Mouse (Mus musculus): ENCODE results near the gene Ptpn11.
A peak's percentile ranks its signal among the peaks of the same experiment; 100 is the strongest.

Gene Ptpn11

GRCm38 (mm10) chr5:121124208-121125185 is 66.7 kb downstream of the Ptpn11 start:
- no peak for DNase-seq

- no peak for DNase-seq
Observed at GRCm38 (mm10) chr5:121123399-121123798, 67.8 kb downstream of the Ptpn11 start.

GRCm38 (mm10) chr5:121122577-121122976 is 68.6 kb downstream of the Ptpn11 start:
- DNase-seq, result no peak

- no peak for DNase-seq
Observed at GRCm38 (mm10) chr5:121122036-121122435, 69.2 kb downstream of the Ptpn11 start.

- DNase-seq, result no peak
Observed at GRCm38 (mm10) chr5:121119331-121120034, 71.7 kb downstream of the Ptpn11 start.

GRCm38 (mm10) chr5:121118345-121118744 is 72.9 kb downstream of the Ptpn11 start:
- DNase-seq, result peak; percentile 47 to 56

- no peak for DNase-seq
Observed at GRCm38 (mm10) chr5:121116941-121117340, 74.3 kb downstream of the Ptpn11 start.

GRCm38 (mm10) chr5:121115391-121116157 is 75.6 kb downstream of the Ptpn11 start:
- no peak for DNase-seq

GRCm38 (mm10) chr5:121114151-121114550 is 77.0 kb downstream of the Ptpn11 start:
- no peak for DNase-seq

GRCm38 (mm10) chr5:121112390-121112789 is 78.8 kb downstream of the Ptpn11 start:
- DNase-seq, result no peak

- no peak for DNase-seq
Observed at GRCm38 (mm10) chr5:121111106-121111915, 79.9 kb downstream of the Ptpn11 start.

GRCm38 (mm10) chr5:121109185-121109584 is 82.0 kb downstream of the Ptpn11 start:
- peak; percentile 48 to 54 for DNase-seq

- no peak for DNase-seq
Observed at GRCm38 (mm10) chr5:121106913-121107312, 84.3 kb downstream of the Ptpn11 start.

GRCm38 (mm10) chr5:121100886-121101580 is 90.2 kb downstream of the Ptpn11 start:
- peak; percentile 87 to 89 for DNase-seq

- no peak for DNase-seq
Observed at GRCm38 (mm10) chr5:121100095-121100494, 91.1 kb downstream of the Ptpn11 start.

- no peak for DNase-seq
Observed at GRCm38 (mm10) chr5:121097970-121098369, 93.2 kb downstream of the Ptpn11 start.

GRCm38 (mm10) chr5:121096744-121097143 is 94.5 kb downstream of the Ptpn11 start:
- no peak for DNase-seq

- DNase-seq, result no peak
Observed at GRCm38 (mm10) chr5:121093281-121093680, 97.9 kb downstream of the Ptpn11 start.

GRCm38 (mm10) chr5:121089660-121090059 is 101.5 kb downstream of the Ptpn11 start:
- peak; percentile 92 to 97 for DNase-seq

- no peak for DNase-seq
Observed at GRCm38 (mm10) chr5:121087733-121088132, 103.5 kb downstream of the Ptpn11 start.

- DNase-seq, result no peak
Observed at GRCm38 (mm10) chr5:121082605-121083004, 108.6 kb downstream of the Ptpn11 start.
